Mouse (Mus musculus) T-helper 2 cell (primary cell): ENCODE measurements around the gene Odf3.

ENCODE experiments used
- in situ Hi-C: fragments of 300-600 bp; cut with MboI, MseI; formaldehyde crosslinking; loops from one replicate; pipeline ENCODE4 v1.15.1; 2025; ENCODE audit warnings: high pct_unique_total_duplicates

Odf3 gene

DNA sequence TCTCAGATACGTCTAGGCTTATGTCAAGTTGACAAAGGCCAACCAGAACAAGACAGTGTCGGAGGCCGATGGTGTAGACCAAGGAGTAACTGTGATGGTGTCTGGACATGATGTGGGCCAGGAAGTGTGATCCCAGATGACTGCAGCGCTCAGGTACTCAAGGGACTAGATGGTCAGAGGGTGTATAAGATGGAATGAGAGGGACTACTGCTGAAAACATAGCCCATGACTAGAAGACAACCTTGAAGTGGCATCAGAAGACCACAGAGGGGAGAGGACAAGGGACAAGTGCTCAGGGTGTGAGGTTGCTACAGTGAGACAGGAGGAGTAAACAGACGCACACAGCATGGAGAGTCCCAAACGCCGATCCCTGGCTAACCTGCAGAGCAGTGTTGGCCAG, 3.8 kb upstream of the Odf3 start:
- in situ Hi-C loops: loop anchor here (5.0 kb wide), 2 partner anchors 58 to 338 kb away; partner anchors contain the start of gene Cox8b

DNA sequence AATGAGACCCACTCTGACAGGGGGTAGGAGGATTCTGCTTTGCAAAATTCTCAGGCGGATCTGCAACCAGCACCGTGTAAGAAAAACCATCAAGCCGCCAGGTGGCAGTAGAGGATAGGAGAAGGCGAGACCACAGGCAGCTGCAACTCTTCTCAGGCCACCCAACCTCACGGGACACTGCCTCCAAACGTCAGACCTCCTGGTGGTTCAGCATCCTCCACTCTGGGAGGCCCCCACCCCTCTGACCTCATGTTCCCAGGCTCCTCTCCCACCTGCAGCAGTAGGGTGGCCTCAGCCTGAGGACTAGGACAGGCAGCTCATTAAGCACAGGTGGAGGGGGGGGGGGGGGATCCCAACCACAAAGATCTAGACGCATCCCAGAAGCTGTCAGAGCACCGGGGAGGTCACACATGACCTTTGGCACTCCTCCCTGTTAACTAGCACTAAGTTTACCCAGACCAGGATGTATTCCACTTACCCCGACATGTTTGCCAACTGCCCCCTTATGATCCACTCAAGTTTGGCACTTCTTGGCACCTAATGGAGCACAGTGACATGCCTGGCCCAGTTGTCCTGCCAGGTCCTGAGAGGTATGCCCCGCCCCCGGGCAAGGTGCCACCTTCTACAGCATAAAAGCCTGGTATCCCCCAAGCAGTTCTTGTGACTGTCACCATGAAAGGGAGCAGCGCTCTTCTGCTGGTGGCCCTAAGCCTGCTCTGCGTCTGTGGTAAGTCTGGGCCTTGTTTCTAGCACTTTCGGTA, 2.5 kb upstream of the Odf3 start, which contains the start of gene Scgb1c1:
Gene Scgb1c1, plus strand, starts transcription at position 643 of the 761 bp plus-strand sequence.
- in situ Hi-C loops: loop anchor here (5.0 kb wide), 3 partner anchors 57 to 337 kb away; partner anchors contain the start of gene Cox8b

DNA sequence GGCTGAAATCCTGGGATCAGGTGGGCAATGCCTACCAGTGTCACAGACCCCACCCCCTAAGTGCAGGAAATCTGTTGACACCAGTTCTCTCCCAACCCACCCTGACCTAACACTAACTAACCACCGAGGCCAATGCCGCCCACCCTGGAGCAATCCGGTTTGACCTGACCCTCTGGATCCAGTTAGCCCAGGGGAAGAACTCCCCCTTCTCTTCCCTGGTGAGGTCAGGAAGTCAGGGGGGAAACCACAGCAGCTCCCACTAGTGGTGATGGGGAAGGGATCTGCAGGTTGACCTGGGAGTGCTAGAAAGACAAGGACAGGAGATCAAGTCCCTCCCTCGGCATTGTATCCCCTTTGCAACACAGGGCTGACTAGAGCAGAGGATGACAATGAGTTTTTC, 1.9 kb upstream of the Odf3 start:
- in situ Hi-C loops: loop anchor here (5.0 kb wide), 1 partner anchor 207 kb away; no protein-coding TSS in a partner anchor

DNA sequence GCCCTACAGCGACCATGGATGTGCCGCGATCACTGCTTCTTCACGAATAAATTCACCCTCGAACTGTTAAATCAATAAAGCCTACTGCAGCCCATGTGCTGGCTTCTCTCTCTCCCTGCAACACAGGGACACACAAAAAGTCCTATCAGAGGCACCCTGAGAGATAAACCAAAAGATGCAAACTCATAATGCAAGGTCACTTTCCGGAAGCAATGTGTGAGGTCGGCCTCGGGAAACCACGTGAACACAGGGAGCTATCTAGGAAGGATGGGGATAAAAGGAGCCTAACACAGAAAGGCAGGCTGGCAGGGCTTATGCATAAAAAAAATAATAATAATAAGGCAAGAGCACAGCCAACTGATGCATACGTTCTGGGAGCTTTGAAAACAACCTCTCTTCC, 929 bp upstream of the Odf3 start:
- in situ Hi-C loops: loop anchor here (5.0 kb wide), 1 partner anchor 206 kb away; no protein-coding TSS in a partner anchor

DNA sequence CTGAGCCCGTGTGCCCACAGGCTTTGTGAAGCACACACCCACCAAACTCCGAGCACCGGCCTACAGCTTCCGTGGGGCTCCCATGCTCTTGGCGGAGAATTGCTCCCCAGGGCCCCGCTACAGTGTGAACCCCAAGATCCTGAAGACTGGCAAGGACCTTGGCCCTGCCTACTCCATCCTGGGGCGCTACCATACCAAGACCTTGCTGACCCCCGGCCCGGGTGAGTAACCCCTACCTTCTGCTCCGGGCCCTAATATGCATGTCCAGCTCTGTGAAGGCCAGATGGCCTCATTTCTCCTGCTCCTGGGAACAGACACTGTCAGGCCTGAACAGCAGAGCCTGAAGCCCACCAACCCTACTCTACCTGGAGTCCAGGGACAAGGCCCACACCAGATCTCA, 986 bp downstream of the Odf3 start:
- in situ Hi-C loops: loop anchor here (5.0 kb wide), 1 partner anchor 204 kb away; no protein-coding TSS in a partner anchor

DNA sequence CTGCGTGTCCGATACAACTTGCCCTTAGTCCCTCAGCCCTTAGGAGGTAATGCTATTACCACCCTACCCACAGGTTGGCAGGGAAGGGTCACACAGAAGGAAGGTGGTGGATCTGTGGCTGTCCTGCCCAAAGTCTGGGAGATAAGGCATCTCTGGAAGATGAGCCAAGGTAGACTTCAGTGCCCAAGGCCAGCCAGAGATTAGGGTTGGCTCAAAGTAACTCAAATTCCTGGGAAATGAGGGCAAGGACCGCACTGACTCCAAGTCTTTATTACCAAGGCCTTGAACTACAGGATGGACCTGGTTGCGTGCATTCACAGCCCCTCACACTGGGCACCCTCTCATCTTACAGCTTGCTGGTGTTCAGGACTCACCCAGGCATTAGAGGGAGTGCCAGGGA, 4.3 kb downstream of the Odf3 start:
- in situ Hi-C loops: no loop called here

DNA sequence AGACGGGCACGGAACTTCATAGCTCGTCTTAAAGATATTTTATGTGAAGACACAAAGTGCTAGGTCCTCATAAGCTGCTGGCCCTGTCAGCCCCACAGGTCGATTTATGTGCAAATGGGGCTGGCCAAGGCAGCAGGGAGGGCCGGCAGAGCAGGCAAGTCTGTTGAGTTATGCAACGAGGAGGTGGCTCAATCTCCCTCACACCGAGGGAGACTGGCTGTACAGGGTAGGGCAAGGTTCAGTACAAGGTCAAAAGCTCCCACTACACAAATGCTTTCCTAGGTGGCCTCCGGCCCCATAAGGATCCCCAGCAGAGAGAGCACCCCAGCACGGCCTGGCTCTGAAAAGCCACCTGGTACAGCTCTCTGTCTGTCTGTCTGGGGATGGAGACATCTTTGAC, 5.8 kb downstream of the Odf3 start:
- in situ Hi-C loops: no loop called here

DNA sequence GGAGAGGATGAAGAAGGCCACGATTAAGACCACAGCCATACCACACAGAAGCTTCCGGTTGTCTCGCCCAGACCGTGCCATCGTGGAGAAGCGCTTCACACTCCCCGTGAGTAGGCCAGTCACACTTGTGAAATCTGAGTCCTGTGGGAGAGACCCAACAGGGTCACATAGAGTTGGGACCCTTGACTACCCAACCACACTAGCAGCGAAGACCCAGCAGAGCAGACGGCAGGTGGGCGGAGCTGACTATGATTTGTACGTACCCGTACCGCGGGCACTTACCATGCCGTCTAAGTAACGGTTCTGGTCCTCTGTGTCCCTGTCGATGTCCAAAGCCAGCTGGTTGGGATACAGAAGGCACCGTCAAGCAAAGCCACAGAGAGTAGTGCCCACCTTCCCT, 6.9 kb downstream of the Odf3 start:
- in situ Hi-C loops: no loop called here

DNA sequence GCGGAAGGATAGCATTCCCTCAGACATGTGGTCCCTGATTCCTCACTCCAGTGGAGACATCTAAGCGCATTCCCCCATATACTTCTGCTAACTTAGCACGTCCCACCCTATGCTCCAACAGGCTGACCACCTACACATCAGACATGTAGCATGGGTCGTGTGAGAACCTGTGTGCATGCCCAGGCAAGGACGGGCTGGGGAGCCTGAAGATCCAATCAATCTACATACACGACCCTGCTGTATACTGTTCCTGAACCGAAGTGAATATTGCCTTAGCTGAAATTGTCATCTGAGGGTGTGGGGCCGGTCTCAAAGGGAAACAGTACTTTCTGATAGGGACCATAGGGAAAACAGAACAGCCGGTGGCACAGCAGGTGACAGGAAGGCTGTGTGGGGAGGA, 7.6 kb downstream of the Odf3 start:
- in situ Hi-C loops: no loop called here

DNA sequence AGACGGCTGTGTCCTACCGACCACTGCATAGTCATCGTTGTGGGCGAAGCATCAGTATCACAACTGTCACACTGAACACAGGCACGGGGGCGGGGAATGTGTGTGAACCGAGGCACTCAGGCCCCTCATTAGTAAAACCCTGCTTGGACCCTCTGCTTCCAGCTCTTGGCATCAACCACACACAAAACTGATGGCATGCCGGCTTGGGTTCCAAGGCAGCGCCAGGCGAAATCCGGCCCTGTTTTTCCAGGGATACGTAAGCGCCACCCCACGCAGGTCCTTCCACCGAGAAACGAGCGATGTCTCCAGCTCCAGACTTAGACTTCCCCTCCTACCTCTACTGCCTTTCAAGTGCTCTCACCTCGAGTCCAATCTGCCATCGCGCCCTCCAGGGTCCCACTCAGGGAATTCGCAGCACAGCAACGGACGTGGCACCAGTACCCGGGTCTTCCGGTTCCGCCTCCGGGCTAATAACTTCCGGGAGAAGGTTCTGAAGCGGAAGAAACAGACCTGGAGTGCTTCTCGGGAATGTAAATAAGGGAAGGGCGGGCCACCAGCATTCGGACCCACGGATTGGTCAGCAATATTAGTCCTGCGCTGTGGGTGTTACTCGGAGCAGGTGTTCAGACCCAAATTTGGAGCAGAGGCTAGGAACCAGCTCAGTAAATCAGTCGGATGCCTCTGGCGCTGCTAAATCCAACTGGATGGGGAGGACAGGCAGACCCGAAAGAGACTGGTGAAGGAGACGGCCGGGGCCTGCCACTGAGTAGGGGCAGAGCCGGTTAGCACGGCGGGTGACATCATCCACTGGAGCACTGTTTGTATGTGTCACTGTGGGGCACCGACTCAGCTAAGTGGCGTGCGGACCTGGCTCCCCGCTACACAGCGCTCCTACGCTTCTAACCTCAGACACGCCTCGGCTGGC, 8.5 kb downstream of the Odf3 start, which contains the start of gene Gm45785:
Gene Gm45785, minus strand, starts transcription at position 472 of the 925 bp plus-strand sequence.
- in situ Hi-C loops: no loop called here

DNA sequence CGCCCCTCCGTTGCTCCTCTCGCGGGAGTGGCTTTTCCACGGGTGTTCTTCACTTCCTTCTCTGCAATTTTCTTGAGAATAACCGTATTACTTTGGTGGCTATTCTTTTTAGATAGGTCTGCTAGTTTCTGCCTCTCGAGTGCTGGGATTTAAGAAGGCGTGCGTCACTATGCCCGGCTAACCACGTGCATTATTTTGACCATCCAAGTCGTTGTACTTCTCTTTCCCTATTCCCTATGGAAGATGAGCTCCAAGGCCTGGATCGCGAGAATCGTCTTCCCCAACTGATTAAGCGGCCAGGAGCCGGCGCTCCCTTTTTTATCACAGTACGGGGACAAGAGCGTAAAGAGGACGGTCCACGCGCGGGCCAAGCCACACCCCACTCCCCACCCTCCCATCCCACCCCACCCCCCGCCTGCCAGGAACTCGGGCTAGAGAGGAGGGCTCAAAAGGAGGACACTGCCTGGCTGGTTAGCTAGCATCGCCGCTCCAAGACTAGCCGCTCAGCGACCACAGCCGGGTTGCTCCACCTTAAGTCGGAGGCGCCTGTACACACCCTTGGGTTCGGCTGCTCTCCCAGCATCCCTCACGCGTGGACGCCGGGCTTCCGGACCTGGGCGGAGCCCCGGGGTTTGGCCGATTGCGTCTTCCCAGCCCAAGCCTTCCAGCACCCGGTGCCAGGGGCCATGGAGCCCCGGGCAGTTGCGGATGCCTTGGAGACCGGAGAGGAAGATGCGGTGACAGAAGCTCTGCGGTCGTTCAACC, 9.4 kb downstream of the Odf3 start, which contains the start of gene Ric8a:
Gene Ric8a, plus strand, starts transcription at position 173 of the 765 bp plus-strand sequence.
- in situ Hi-C loops: no loop called here

DNA sequence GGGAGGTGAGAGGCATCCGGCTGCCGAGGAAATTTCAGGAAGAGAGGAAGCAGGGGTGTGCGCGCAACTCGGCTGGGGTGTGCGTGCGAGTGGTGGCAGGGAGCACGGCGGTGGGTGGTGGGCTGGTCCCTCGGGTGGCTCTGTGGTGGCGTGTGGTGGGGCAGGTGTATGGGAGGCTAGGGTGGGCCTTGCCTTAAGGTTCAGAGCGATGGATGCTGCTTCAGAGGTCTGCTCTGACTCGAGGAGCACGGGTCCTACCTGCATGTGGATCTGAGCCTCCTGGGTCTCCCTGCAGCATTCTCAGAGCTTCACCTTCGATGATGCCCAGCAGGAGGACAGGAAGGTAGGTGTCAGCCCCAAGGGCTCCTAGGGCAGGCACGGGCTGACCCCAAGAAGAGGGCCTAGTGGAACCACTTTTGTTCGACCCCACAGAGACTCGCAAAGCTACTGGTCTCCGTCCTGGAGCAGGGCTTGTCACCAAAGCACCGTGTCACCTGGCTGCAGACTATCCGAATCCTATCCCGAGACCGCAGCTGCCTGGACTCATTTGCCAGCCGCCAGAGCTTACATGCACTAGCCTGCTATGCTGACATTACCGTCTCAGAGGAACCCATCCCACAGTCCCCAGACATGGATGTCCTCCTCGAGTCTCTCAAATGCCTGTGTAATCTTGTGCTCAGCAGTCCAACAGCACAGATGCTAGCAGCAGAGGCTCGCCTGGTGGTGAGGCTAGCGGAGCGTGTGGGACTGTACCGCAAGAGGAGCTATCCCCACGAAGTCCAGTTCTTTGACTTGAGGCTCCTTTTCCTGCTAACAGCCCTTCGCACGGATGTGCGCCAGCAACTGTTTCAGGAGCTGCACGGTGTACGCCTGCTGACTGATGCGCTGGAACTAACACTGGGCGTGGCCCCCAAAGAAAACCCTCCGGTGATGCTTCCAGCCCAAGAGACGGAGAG, 10.2 kb downstream of the Odf3 start, which contains the start of gene Bet1l:
Gene Bet1l, minus strand, starts transcription at position 28 of the 956 bp plus-strand sequence.
- in situ Hi-C loops: no loop called here

DNA sequence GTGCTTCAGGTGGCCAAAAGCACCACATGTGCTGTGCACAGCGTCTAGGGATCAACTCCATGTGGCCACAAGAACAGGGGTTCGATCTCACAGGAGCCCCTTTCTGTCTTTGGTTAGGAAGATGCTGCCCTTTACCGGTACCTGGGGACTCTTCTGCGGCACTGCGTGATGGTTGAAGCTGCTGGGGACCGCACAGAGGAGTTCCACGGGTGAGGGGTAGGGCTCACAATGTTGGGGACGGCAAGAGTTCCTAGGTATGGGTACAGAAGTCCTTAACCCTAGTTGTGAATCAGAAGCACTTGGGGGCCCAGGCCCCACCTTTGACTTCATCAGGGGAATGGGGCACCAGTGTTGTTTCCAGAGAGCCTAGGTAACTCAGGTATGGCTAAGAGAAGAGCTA, 11.1 kb downstream of the Odf3 start:
- in situ Hi-C loops: no loop called here

DNA sequence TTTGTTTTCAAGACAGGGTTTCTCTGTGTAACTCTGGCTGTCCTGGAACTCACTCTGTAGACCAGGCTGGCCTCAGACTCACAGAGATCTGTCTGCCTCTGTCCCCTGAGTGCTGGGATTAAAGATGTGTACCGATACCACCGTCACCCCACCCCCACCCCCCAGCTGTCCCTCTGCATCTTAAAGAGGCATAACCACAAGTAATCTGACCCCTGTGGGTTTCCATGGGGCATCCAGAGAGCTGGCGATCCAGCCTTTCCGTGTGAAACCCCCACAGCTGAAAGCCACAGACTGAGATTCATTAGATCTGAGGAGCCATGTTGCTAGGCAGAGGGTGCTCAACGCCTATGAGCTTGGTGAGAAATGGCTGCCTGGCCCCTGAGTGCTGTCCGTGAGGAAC, 12.4 kb downstream of the Odf3 start:
- in situ Hi-C loops: no loop called here

DNA sequence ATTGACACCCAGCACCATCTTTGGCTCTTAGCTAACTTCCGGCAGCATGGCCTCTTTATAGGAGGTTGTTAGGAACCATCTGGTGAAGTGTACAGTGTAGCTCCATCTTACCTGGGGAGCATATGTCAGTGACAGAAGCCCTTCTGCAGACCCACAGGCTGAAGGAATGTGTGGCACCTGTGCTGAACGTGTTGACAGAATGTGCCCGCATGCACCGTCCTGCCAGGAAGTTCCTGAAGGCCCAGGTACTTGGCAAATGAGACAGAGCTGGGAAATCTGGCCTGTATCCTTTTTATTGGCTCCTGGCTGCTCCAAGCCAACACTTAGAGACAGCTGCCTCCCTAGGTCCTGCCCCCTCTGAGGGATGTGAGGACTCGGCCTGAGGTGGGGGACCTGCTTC, 13.1 kb downstream of the Odf3 start:
- in situ Hi-C loops: no loop called here

DNA sequence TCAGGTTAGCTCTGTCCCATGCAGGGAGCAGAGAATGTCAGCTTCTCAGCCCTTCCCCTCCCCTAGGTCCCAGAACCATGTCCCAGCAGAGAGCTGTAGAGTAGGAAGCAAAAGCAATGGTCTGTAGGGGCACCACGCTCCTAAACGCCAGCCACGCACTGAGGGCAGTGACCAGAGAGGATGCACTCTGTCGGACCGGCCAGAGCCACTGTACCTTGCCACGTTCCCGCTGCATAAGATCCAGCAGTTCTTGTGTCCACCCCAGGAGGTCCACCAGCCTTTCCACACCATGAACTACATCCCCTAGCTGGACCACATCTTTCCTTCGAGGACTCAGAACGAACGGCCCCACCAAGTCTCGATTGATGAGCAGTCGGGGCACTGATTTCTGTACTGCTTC, 17.2 kb downstream of the Odf3 start:
- in situ Hi-C loops: no loop called here

DNA sequence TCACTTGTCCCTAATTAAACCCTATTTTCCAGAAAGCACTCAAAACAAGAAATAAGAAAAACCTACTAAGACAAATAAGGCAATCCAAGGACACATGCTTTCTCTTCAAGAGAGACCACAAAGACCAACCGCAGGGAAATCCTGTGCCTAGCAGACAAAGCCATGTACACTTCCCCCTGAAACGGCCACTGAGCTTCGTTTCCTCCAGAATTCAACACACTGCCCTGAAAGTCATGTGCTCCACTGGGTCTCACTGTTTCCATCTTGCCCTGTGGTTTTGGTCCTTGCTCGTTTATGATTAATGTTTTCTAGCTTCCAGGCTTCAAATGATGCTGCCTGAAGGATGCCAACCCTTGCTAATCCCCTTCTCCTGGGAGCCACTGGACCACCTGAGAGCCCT, 26.6 kb downstream of the Odf3 start:
- in situ Hi-C loops: no loop called here

DNA sequence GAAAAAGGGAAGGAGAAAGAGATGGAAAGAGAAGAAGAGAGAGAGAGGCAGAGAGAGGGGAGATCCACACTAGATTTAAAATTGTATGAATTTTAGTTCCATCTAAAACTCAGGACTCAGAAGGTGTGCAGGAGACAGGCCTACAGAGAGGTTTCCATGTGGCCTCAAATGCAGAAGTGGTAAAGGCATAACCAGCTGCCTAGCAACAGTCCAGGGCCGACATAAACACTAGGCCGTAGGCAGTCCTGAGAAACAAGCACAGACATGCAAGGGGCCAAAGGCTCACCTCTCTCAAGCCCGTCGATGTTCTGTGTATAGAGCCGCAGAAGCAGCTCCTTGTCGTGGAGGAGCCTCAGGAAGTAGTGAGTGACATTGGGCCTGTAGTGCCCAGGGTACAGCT, 29.8 kb downstream of the Odf3 start:
- in situ Hi-C loops: no loop called here

DNA sequence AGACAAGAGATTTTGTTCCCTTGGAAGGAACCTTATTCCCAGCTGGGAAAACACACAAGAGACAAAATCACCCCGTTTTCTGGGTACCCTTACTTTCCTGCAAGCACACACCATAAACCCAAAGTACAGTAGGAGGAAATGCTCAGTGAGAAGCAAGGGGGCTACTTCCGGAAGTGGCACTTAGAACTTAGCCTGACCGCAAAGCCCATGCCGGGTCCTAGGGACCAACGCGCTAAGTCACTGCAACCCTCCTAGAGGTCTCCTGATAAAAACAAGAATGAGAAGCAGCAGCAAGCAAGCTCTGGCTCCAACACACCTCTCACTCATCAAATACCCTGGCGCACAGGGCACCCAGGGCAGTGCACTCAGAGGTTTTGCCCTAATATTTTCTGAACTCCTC, 31.8 kb downstream of the Odf3 start:
- in situ Hi-C loops: no loop called here

DNA sequence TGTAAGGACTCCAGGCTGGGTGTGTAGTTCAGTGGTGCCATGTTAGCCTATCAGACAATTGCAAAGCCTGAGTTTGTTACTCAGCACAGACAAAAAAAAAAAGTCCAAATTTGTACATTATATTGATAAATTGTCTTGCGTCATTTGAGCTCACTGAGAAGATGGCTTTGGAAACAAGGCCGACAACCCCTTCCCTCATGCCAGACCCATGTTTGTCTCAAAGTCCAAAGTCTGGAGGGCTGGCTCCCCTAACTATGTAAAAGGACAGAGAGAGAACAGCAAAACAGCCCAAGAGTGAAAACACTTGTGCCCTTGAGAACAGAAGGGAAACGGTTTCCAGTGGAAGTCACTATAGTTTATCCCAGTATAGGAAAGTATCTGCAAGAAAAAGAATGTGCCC, 32.8 kb downstream of the Odf3 start:
- in situ Hi-C loops: no loop called here
